Mouse (Mus musculus) forebrain, embryonic 12.5 days (tissue): Measurements from ENCODE around the gene Itih4. TPM values are rescaled to one million over a fixed set of nuclear protein-coding genes. Genes with fewer than 3 reads are reported as not detected.

Source experiments
- ATAC-seq: fragments of 200-750 bp; cut with Nextera tagmentation; 2 replicates; pipeline ENCODE4 v1.8.0; 2017; ENCODE audit warnings: moderate TSS enrichment; ENCODE audit not compliant: low FRiP score
- H3K27ac ChIP-seq: fragments of 300-500 bp; sonication (generic); 2 replicates; pipeline ENCODE4 v1.5.1; 2016; ENCODE audit warnings: mild to moderate bottlenecking
- H3K27me3 ChIP-seq: fragments of 300-500 bp; sonication (generic); 2 replicates; pipeline ENCODE4 v1.6.1; 2016; ENCODE audit warnings: mild to moderate bottlenecking
- H3K36me3 ChIP-seq: fragments of 300-500 bp; sonication (generic); replicated peaks from 2 replicates; pipeline ENCODE4 v1.6.1; 2016; ENCODE audit warnings: mild to moderate bottlenecking
- H3K4me1 ChIP-seq: fragments of 300-500 bp; sonication (generic); 2 replicates; pipeline ENCODE4 v1.6.1; 2016
- H3K4me2 ChIP-seq: fragments of 300-500 bp; sonication (generic); 2 replicates; pipeline ENCODE4 v1.6.1; 2016; ENCODE audit warnings: mild to moderate bottlenecking, moderate library complexity
- H3K4me3 ChIP-seq: fragments of 300-500 bp; sonication (generic); replicated peaks from 2 replicates; pipeline ENCODE4 v1.5.1; 2016; ENCODE audit warnings: mild to moderate bottlenecking
- H3K9ac ChIP-seq: fragments of 300-500 bp; sonication (generic); 2 replicates; pipeline ENCODE4 v1.6.1; 2016; ENCODE audit warnings: mild to moderate bottlenecking
- H3K9me3 ChIP-seq: fragments of 300-500 bp; sonication (generic); 2 replicates; pipeline ENCODE4 v1.6.1; 2016
- WGBS: fragments of 180-500 bp; shearing (Covaris S2); methylation state at CpG from one replicate; pipeline ENCODE4 v1.1.7; 2016; 5-methylcytosine and 5-hydroxymethylcytosine counted together
- polyA plus RNA-seq: library from polyadenylated mRNA; unstranded; fragments of >200 nt; fragmentation: Nextera tagmentation; extraction: Ambion mirVana; gene quantifications from 2 replicates; pipeline ENCODE4 v1.2.1, GENCODE M21; 2016

The Itih4 gene
- polyA plus RNA-seq, 1 experiment from 2014 or later, result not detected

DNA sequence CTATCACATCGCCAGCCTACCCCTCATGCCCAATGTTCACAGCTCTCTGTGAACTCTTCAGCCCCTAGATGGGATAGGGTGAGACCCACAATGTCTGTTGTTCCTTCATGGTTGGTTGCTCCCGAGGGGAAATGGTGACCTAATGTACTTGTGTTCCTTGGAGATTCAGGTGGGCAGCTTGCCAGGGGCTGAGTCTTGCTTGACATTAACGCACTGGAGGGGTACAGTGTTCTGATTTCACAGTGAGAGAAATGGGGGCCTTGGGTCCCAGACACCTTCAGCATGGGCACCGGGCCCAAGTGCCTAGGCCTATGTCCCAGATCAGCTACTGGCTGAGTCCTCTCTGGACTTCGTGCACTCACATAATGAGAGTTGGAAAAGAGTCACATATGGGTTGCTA is 27.1 kb downstream of the Itih4 start:
- no peak for ATAC-seq
- WGBS, result 83% methylated on average over 5 of the region's 5 CpGs
- H3K4me3 ChIP-seq, result no peak overlapping the region
- no peaks in the 10 kb centered on the region for H3K9me3 ChIP-seq
- no peaks in the 10 kb centered on the region for H3K36me3 ChIP-seq
- no peak overlapping the region for H3K4me2 ChIP-seq
- no peak overlapping the region for H3K9ac ChIP-seq
- H3K4me1 ChIP-seq, result no peaks in the 10 kb centered on the region
- no peaks in the 10 kb centered on the region for H3K27me3 ChIP-seq
- no peak overlapping the region for H3K27ac ChIP-seq

DNA sequence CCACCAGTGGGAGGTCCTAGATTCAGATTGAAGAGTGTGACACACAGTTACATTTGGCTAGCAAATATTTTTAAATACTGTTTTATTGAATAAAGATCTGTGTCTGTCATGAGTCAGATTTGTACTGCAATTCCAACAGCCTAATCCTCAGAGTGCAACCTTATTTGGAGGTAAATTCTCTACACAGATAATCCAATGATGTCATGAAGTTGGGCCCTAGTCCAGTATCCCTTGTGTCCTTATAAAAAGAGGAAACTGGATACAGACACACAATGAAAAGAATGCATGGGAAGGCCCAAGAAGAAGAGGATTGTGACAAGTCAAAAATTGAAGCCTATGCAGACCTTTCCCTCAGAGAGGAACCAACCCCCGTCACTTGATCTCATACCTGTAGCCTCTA is 30.2 kb downstream of the Itih4 start:
- no peaks in the 10 kb centered on the region for H3K27me3 ChIP-seq
- no peaks in the 10 kb centered on the region for H3K4me1 ChIP-seq
- no peaks in the 10 kb centered on the region for H3K9me3 ChIP-seq
- ATAC-seq, result no peak
- 95% methylated on average over 1 of the region's 1 CpGs for WGBS
- H3K27ac ChIP-seq, result no peak overlapping the region
- H3K36me3 ChIP-seq, result no peaks in the 10 kb centered on the region
- H3K4me3 ChIP-seq, result no peak overlapping the region
- H3K4me2 ChIP-seq, result no peak overlapping the region
- no peak overlapping the region for H3K9ac ChIP-seq

DNA sequence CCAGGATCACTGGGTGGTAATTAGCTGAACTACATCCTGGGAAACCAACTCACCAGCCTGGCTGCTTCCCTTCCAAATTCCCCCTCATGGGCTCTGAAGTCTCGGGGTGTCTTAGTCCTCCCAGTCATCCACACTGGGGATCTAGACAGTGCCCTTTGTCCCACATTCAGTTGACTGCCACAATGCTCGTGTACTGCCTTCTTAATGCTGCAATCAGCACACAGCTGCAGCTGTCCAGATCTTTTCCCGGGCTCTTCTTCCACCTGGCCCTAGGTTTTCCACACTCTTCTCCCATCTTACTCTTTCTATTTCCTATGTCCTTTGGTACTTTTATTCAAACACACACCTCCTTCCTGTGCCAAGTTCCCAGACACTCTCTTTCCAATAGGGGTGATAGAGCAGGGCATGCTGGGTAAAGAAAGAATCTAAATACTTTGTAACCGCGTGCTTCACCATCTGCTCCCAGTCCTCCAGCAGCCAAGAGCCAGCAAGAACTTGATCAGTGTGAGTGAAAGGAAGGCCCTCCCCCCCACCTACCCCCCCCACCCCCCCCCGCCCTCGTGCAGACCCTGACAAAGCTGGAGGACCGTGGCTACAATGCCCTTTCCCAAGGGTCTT is 35.9 kb downstream of the Itih4 start:
- Histone ChIP-seq H3K36me3 (no peaks in the 10 kb centered on the region), H3K9me3 (no peaks in the 10 kb centered on the region), H3K9ac (no peak overlapping the region), H3K4me3 (no peak overlapping the region), H3K4me2 (no peak overlapping the region), H3K27me3 (no peaks in the 10 kb centered on the region), H3K4me1 (peaks cover 7% of the 10 kb centered on the region; the same call in 1 of the 2 replicates), H3K27ac (no peak overlapping the region)
- no peak for ATAC-seq
- WGBS, result 69% methylated on average over 8 of the region's 8 CpGs

DNA sequence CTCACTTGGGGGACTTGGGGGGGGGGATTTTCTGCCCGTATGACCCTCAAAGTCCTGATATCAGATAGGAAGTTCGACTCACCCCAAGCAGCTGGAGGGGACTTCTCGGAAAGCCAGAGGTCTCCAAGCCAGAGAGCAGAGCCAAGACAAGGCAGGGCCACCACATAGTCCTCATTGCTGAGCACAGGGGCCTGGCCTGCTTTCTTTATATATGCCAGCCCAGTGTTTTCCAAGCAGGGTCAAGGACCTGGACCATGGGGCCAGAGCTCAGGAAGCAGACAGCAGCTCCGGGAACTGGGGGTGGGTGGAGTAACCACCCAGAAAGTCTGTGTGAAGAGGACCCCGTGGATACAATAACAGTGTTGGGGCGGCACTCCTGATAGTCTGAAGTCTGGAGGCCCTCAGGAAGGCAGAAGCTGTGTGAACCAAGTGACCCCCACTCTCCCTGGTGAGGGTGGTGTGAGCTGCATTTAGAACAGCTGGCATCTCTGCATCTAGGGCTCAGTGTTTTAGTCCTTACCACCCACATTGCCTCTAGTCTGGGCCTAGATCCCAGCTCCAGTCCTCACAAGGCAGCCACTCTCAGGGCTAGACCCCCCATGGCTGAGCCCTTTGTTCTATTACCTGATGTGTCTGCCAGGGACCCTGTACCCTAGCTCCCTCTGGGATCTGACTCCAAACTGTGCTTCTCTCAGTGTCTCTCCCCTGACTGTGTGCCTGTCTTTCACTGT is 37.3 kb downstream of the Itih4 start, which contains the start of gene Itih3:
Gene Itih3 (minus strand): TSS at position 386 of the 731 bp plus-strand sequence.
- Histone ChIP-seq H3K9ac (no peak within 1 kb of the TSS), H3K27me3 (no peaks in the 10 kb centered on the region), H3K4me1 (peaks cover 7% of the 10 kb centered on the region; the same call in 1 of the 2 replicates), H3K9me3 (no peaks in the 10 kb centered on the region), H3K27ac (no peak within 1 kb of the TSS), H3K36me3 (no peaks in the 10 kb centered on the region), H3K4me2 (no peak within 1 kb of the TSS), H3K4me3 (no peak within 1 kb of the TSS)
- no peak for ATAC-seq
- WGBS, result 84% methylated on average over 6 of the region's 6 CpGs

DNA sequence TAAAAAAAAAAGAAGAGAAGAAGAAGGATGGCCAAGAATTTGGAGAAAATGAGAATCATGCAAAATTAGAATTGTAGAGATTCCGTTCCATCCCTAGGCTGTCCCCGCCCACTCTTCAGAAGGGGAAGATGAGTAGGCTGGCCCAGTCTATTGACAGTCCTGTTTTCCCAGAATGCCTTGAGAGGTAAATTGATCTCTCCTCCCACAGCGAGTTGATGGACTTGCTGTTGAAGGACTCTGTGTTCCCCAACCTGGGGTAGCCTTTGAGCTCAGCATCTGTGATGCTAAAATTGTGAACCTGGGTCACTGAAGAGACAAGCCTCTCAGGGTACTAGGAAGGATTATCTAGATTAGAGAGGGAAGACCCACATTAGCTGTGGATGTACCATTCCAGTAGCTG is 39.2 kb downstream of the Itih4 start:
- H3K4me3 ChIP-seq, result no peak overlapping the region
- ATAC-seq, result no peak

DNA sequence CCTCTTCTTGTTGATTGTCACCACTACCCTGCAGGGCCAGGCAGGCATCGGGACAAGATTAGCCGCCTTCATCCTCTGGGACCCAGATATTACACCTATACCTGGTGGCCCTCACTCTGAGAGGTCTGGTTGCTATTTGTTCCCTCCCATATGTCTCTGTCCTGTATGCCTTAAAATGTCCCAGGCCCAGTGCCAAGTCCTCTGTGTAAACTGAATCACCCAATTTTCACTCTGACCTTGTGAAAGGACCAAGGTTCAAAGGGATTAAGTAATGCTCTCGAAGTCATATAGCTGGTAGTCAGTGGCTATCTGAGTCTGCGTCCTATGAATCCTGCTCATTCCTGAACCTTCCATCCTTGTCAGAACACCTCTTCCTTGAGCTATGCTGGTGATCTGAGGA is 44.1 kb downstream of the Itih4 start:
- Histone ChIP-seq H3K4me1 (no peaks in the 10 kb centered on the region), H3K9me3 (no peaks in the 10 kb centered on the region), H3K4me3 (no peak overlapping the region), H3K9ac (no peak overlapping the region), H3K4me2 (no peak overlapping the region), H3K36me3 (no peaks in the 10 kb centered on the region), H3K27me3 (no peaks in the 10 kb centered on the region), H3K27ac (no peak overlapping the region)
- 91% methylated on average over 4 of the region's 4 CpGs for WGBS
- no peak for ATAC-seq

More for the DNA sequence above, 39.2 kb downstream of the Itih4 start:
- no peak overlapping the region for H3K9ac ChIP-seq
- no peaks in the 10 kb centered on the region for H3K27me3 ChIP-seq
- H3K27ac ChIP-seq, result no peak overlapping the region
- H3K36me3 ChIP-seq, result no peaks in the 10 kb centered on the region
- 88% methylated on average over 3 of the region's 3 CpGs for WGBS
- H3K4me1 ChIP-seq, result peaks cover 7% of the 10 kb centered on the region; the same call in 1 of the 2 replicates
- H3K4me2 ChIP-seq, result no peak overlapping the region
- no peaks in the 10 kb centered on the region for H3K9me3 ChIP-seq

DNA sequence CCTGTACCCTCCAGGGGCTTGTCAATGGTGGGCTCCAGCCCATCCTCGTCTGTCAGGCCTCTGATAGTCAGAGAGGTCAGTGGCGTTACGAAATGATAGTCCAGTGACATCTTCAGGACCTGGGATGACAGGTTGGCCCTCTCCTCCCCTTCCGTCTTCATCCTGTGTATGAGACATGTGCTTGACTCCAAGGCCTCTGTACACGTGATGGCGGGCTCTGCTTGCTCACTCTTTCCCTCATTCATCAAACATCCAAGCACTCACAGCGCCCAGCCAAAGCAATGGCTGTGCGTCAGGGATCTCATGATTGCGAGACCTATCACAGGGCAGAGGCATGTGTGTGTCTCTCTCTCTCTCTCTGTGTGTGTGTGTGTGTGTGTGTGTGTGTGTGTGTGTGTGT is 47.1 kb downstream of the Itih4 start:
- no peaks in the 10 kb centered on the region for H3K9me3 ChIP-seq
- no peaks in the 10 kb centered on the region for H3K27me3 ChIP-seq
- no peak overlapping the region for H3K9ac ChIP-seq
- H3K4me2 ChIP-seq, result no peak overlapping the region
- WGBS, result 81% methylated on average over 9 of the region's 9 CpGs
- no peak overlapping the region for H3K27ac ChIP-seq
- no peaks in the 10 kb centered on the region for H3K4me1 ChIP-seq
- ATAC-seq, result no peak
- H3K4me3 ChIP-seq, result no peak overlapping the region
- H3K36me3 ChIP-seq, result no peaks in the 10 kb centered on the region

DNA sequence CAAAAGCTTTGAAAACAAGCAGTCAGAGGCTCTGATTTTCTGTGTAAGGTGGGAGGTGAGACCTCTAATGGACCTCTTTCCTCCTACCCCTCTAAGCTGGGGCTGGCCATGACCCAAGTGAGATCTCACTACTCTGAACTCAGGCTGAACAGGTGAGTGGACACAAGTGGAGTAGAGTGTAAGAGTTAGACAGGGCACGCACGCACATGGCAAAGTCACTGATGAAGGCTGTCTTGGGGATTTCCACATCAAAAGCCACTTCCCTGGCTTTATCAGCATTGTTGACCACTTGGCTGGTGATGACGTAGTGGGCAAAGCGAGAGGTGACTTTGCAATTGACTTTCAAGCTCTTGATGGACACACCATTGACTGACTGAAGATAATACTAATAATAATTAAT is 56.0 kb downstream of the Itih4 start:
- whole genome bisulfite sequencing, result 89% methylated on average over 4 of the region's 4 CpGs
- H3K4me2 ChIP-seq, result no peak overlapping the region
- H3K27ac ChIP-seq, result no peak overlapping the region
- H3K9me3 ChIP-seq, result no peaks in the 10 kb centered on the region
- no peak for ATAC-seq
- no peaks in the 10 kb centered on the region for H3K4me1 ChIP-seq
- H3K27me3 ChIP-seq, result 0 out of 2 replicates have a peak, but pooled peaks cover 2% of the 10 kb centered on the region
- no peak overlapping the region for H3K9ac ChIP-seq
- no peaks in the 10 kb centered on the region for H3K36me3 ChIP-seq
- no peak overlapping the region for H3K4me3 ChIP-seq

DNA sequence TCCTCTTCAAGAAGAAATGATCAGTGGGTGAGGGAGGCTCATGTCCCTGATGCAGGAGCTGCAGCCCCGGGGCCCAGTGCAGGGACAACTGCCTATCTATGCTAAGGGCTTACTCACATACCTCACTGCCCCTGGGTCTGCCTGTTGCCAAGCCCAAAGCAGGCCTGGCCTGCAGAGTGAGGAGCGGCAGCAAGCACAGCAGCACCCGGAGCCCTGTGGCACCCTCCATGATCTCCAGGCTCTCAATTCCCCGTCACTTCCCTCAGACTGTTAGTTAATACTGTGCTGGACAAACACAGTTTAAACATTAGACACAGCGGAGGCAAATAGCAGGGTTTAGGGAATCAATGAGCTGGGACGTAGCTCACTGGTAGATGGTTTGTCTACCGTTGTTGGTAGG is 56.8 kb downstream of the Itih4 start, which contains the start of gene Itih1:
Gene Itih1 (minus strand): TSS at position 252 of the 400 bp plus-strand sequence.
- no peak for ATAC-seq
- 0 out of 2 replicates have a peak, but pooled peaks cover 2% of the 10 kb centered on the region for H3K27me3 ChIP-seq
- no peak within 1 kb of the TSS for H3K27ac ChIP-seq
- H3K36me3 ChIP-seq, result no peaks in the 10 kb centered on the region
- 91% methylated on average over 7 of the region's 7 CpGs for WGBS
- no peak within 1 kb of the TSS for H3K4me3 ChIP-seq
- no peak within 1 kb of the TSS for H3K9ac ChIP-seq
- no peaks in the 10 kb centered on the region for H3K4me1 ChIP-seq
- H3K9me3 ChIP-seq, result no peaks in the 10 kb centered on the region
- no peak within 1 kb of the TSS for H3K4me2 ChIP-seq

DNA sequence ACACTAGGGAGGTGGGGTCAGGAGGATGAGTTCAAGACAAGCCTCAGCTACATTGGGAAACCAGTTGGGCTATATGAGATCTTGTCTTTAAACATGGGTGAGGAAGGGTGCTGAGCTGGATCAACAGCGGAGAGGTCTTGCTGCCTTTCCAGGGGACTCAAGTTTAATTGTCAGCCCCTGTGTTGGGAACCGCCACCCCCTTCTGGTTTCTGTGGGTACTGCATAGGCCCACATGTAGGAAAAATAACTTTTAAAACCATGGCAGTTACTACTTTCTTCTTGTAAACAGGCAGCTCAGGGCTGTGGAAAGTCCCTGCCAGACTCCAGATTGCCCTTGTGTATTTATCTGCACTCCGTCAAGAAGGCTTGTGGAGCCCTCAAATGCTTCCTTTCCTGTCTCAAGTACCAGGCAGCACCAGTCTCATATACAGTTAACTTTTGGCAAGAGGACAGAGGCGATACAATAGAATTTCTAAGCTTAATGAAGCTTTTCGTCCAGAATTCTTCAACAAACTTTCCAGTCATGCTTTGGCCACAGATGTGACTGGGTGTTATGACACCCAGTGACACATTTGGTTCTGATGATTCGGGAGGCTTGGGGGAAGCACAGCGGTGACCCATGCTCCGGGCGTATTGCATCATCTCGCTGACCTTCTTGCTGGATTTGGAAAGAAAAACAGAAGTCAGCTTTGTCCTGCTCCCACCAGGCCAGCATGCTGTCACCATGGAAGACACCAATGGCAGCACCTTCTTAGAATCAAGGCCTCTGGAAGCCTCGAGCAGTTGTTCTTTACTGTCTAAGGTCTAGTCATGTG is 57.8 kb downstream of the Itih4 start:
- H3K27ac ChIP-seq, result no peak overlapping the region
- H3K4me3 ChIP-seq, result no peak overlapping the region
- H3K9ac ChIP-seq, result no peak overlapping the region
- ATAC-seq, result no peak
- H3K4me1 ChIP-seq, result no peaks in the 10 kb centered on the region
- no peak overlapping the region for H3K4me2 ChIP-seq
- H3K36me3 ChIP-seq, result no peaks in the 10 kb centered on the region
- no peaks in the 10 kb centered on the region for H3K9me3 ChIP-seq
- 70% methylated on average over 11 of the region's 11 CpGs for WGBS
- H3K27me3 ChIP-seq, result 0 out of 2 replicates have a peak, but pooled peaks cover 3% of the 10 kb centered on the region

DNA sequence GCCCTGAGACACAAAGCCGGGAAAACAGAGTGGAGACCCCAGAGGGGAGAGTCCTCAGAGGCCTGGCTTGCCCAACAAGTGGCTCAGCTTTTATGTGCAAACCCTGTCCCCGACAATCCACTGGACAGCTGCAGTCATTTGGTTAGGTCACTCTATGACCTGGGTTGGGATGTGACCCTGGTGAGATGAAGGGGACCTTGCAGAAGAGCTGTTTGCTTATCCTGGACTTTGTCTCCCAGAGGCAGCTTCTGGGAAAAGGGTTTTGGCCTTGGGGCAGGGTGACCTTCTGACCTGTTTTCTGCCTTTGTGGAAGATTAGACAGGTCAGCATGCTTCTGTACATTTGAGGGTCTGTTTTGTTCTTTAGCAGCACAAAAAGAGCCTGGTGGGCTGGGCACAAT is 58.5 kb downstream of the Itih4 start:
- Histone ChIP-seq H3K4me2 (no peak overlapping the region), H3K4me3 (no peak overlapping the region), H3K9ac (no peak overlapping the region), H3K27me3 (0 out of 2 replicates have a peak, but pooled peaks cover 5% of the 10 kb centered on the region), H3K36me3 (no peaks in the 10 kb centered on the region), H3K4me1 (no peaks in the 10 kb centered on the region), H3K9me3 (no peaks in the 10 kb centered on the region), H3K27ac (no peak overlapping the region)
- 84% methylated on average over 2 of the region's 2 CpGs for WGBS
- no peak for ATAC-seq

DNA sequence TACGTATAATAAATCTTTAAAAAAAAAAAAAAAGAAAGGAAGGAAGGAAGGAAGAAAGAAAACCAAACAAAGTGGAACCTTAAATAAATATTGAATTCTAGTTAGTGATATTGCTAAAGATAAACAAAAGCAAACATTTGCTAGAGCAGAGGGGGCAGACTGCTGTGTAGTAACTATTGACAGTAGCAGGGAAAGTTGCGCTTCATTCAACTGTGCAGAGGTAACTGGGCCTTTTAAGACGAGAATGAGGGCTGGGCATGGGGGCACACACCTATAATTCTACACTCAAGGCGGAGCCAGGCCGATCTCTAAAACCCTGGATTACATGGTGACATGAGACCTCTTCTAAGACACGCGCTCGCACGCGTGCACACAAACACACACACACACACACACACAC is 63.7 kb downstream of the Itih4 start:
- peaks cover 9% of the 10 kb centered on the region for H3K4me1 ChIP-seq
- WGBS, result 97% methylated on average over 10 of the region's 10 CpGs
- no peak for ATAC-seq

More for the DNA sequence above, 63.7 kb downstream of the Itih4 start:
- Histone ChIP-seq H3K36me3 (0 out of 2 replicates have a peak, but pooled peaks cover 4% of the 10 kb centered on the region), H3K9ac (no peak overlapping the region), H3K9me3 (no peaks in the 10 kb centered on the region), H3K4me3 (no peak overlapping the region), H3K27ac (no peak overlapping the region), H3K27me3 (0 out of 2 replicates have a peak, but pooled peaks cover 5% of the 10 kb centered on the region), H3K4me2 (no peak overlapping the region)
